Mouse (Mus musculus) brain, embryonic 14.5 days (tissue): ENCODE results near the gene Ddx27. TPM values are rescaled to one million over a fixed set of nuclear protein-coding genes. Genes with fewer than 3 reads are reported as not detected.
A peak's percentile ranks its signal among the peaks of the same experiment; 100 is the strongest.
"Not testable (repeated sequence)": the region's sequence is repeated elsewhere in the genome, so short reads cannot be mapped to it uniquely, and the experiment has no call there.

Experiments
- DNase-seq: peaks from one replicate; pipeline ENCODE4 v3.0.0-alpha.2; 2011; ENCODE audit warnings: low read depth
- CTCF ChIP-seq: fragments of 200-500 bp; IDR thresholded peaks from 2 replicates; pipeline ENCODE4 v1.5.1; 2012; ENCODE audit warnings: inconsistent platforms, mild to moderate bottlenecking, moderate library complexity, borderline replicate concordance; ENCODE audit not compliant: insufficient read depth, insufficient read length; ENCODE audit errors: extremely low read depth
- POLR2A ChIP-seq: fragments of 200-500 bp; IDR thresholded peaks from 2 replicates; pipeline ENCODE4 v1.6.1; 2012; ENCODE audit warnings: mild to moderate bottlenecking, inconsistent platforms, borderline replicate concordance; ENCODE audit not compliant: poor library complexity, insufficient read depth, insufficient read length, severe bottlenecking; ENCODE audit errors: extremely low read depth
- polyA plus RNA-seq: library from polyadenylated mRNA; depleted of rRNA; stranded (reverse); fragments of >200 nt; gene quantifications from 2 replicates; pipeline ENCODE4 v1.2.3, GENCODE M21; 2012

Ddx27 gene
- polyA plus RNA-seq, 1 experiment, result 38.3 TPM

- DNase-seq, result peak; percentile 99
- no peak for TF ChIP-seq CTCF
- peak; percentile 62 for TF ChIP-seq POLR2A
These were observed 19.0 kb upstream of the Ddx27 start, which contains the start of gene Stau1 for GRCm38 (mm10) chr2:166995796-166996532. TSS of gene Stau1 (minus strand) at chr2:166996299.

GRCm38 (mm10) chr2:166996533-166996894 is 18.5 kb upstream of the Ddx27 start:
- no peak for DNase-seq
- TF ChIP-seq CTCF, result no peak
- no peak for TF ChIP-seq POLR2A

- no peak for DNase-seq
- TF ChIP-seq POLR2A, result no peak
- no peak for TF ChIP-seq CTCF
These were observed 13.5 kb upstream of the Ddx27 start for GRCm38 (mm10) chr2:167001486-167001885.

- TF ChIP-seq CTCF, result peak; percentile 70; the same call in 1 of the 2 replicates
- TF ChIP-seq POLR2A, result no peak
- DNase-seq, result peak; percentile 89
These were observed 10.7 kb upstream of the Ddx27 start for GRCm38 (mm10) chr2:167004099-167004854.

GRCm38 (mm10) chr2:167006355-167006754 is 8.6 kb upstream of the Ddx27 start:
- no peak for DNase-seq
- TF ChIP-seq POLR2A, result no peak
- TF ChIP-seq CTCF, result no peak

GRCm38 (mm10) chr2:167007001-167007491 is 7.9 kb upstream of the Ddx27 start:
- peak; percentile 3 for DNase-seq
- TF ChIP-seq CTCF (no peak), POLR2A (no peak)

GRCm38 (mm10) chr2:167007565-167007964 is 7.4 kb upstream of the Ddx27 start:
- not testable (repeated sequence) for DNase-seq

GRCm38 (mm10) chr2:167009483-167009882 is 5.5 kb upstream of the Ddx27 start:
- TF ChIP-seq CTCF, result no peak
- no peak for TF ChIP-seq POLR2A
- DNase-seq, result no peak

- TF ChIP-seq POLR2A, result no peak
- TF ChIP-seq CTCF, result no peak
- no peak for DNase-seq
These were observed 4.4 kb upstream of the Ddx27 start for GRCm38 (mm10) chr2:167010546-167010945.

- no peak for DNase-seq
- TF ChIP-seq POLR2A, result no peak
- no peak for TF ChIP-seq CTCF
These were observed 357 bp downstream of the Ddx27 start for GRCm38 (mm10) chr2:167015382-167015718.

GRCm38 (mm10) chr2:167019396-167019795 is 4.4 kb downstream of the Ddx27 start:
- no peak for DNase-seq
- TF ChIP-seq CTCF (no peak), POLR2A (no peak)

GRCm38 (mm10) chr2:167028553-167028952 is 13.6 kb downstream of the Ddx27 start:
- DNase-seq, result no peak
- TF ChIP-seq POLR2A, result no peak
- no peak for TF ChIP-seq CTCF
